Comparison of ENCODE assay signal across 8 mouse cellular contexts in the genomic region with DNA sequence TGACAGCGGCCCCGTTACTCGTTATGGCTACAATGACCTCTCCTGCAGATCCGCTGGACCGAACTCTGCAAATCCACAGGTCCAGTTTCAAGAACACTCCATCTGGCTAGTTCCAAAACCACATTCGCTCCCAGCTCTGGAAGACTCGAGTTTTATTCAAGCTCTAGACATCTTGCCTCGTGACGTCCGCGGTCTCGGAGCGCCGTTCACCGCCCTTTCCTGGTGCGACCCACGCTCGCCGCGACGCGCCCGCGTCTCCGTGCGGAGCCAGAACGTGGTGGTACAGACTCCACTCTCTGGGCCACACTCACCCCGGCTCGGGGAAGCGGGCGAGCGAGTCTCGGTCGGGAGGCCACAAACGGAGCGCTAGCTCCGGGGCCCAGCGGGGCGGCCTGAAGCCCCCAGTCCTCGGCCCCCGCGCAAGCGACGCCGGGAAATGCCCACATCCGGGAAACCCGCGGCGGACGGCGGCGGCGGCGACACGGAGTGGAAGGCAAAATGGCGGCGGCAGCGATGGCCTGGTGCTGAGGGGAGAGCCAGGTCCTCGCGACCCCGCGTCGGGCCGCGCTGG. TPM values are rescaled to one million over a fixed set of nuclear protein-coding genes. Genes with fewer than 3 reads are reported as not detected.
DNase-seq lines count a peak whose midpoint lies in the region; ATAC-seq lines count a peak whose summit lies in the region.

Gene Pcmt1 (minus strand): TSS at position 406 of the 571 bp plus-strand sequence.
Gene Lats1 (plus strand): TSS at position 484 of the 571 bp plus-strand sequence.

- H3K9ac ChIP-seq in embryonic facial prominence, embryonic 11.5 days (replicated peaks; ENCODE audit: low read length): peak within 1 kb of the TSS; percentile 99
- peak within 1 kb of the TSS; percentile 99 for H3K9ac ChIP-seq in midbrain, embryonic 11.5 days (ENCODE audit: low read length)

- intact Hi-C loops in left cerebral cortex, postnatal 4 days (cut with DNase I): no loop called here

- H3K9me3 ChIP-seq in embryonic facial prominence, embryonic 11.5 days (replicated peaks; ENCODE audit: control insufficient read depth, low read length): no peaks in the 10 kb centered on the region
- no peaks in the 10 kb centered on the region for H3K9me3 ChIP-seq in midbrain, embryonic 11.5 days (ENCODE audit: control insufficient read depth, low read length)

- H3K4me3 ChIP-seq in embryonic facial prominence, embryonic 11.5 days (ENCODE audit: low read depth, low read length): peak within 1 kb of the TSS; percentile 90
- H3K4me3 ChIP-seq in midbrain, embryonic 11.5 days (ENCODE audit: low read depth, low read length): peak within 1 kb of the TSS; percentile 98

- peak; percentile 87 for ATAC-seq in embryonic facial prominence, embryonic 11.5 days (replicated peaks; ENCODE audit: insufficient number of reproducible peaks, low FRiP score, low TSS enrichment, low read depth)
- peak; percentile 78 for ATAC-seq in granulocyte monocyte progenitor cell, adult 5-6 weeks (replicated peaks; ENCODE audit: poor library complexity, severe bottlenecking)
- peak; percentile 94 for ATAC-seq in midbrain, embryonic 11.5 days (ENCODE audit: low FRiP score)

- H3K27ac ChIP-seq in embryonic facial prominence, embryonic 11.5 days (replicated peaks; ENCODE audit: low read depth, low read length): peak within 1 kb of the TSS; percentile 97
- peak within 1 kb of the TSS; percentile 89 for H3K27ac ChIP-seq in midbrain, embryonic 11.5 days (ENCODE audit: low read depth, low read length)

- peaks cover 2% of the 10 kb centered on the region; the same call in 1 of the 2 replicates for H3K4me1 ChIP-seq in embryonic facial prominence, embryonic 11.5 days (ENCODE audit: control insufficient read depth, insufficient read depth, low read length)
- H3K4me1 ChIP-seq in midbrain, embryonic 11.5 days (ENCODE audit: control insufficient read depth, insufficient read depth, low read length): peaks cover 20% of the 10 kb centered on the region

- no peaks in the 10 kb centered on the region for H3K27me3 ChIP-seq in embryonic facial prominence, embryonic 11.5 days (ENCODE audit: control insufficient read depth, insufficient read depth, low read length)
- H3K27me3 ChIP-seq in midbrain, embryonic 11.5 days (ENCODE audit: control insufficient read depth, insufficient read depth, low read length): no peaks in the 10 kb centered on the region

- peak within 1 kb of the TSS; percentile 81 for H3K4me2 ChIP-seq in embryonic facial prominence, embryonic 11.5 days (ENCODE audit: low read depth, low read length)
- peak within 1 kb of the TSS; percentile 70 for H3K4me2 ChIP-seq in midbrain, embryonic 11.5 days

- H3K36me3 ChIP-seq in embryonic facial prominence, embryonic 11.5 days (replicated peaks; ENCODE audit: control insufficient read depth, insufficient read depth, low read depth, low read length): peaks cover 6% of the 10 kb centered on the region
- peaks cover 16% of the 10 kb centered on the region for H3K36me3 ChIP-seq in midbrain, embryonic 11.5 days (ENCODE audit: control insufficient read depth, insufficient read depth, low read length)

- DNase-seq in adrenal gland, postnatal 25 days: peak; percentile 92
- DNase-seq in embryonic facial prominence, embryonic 11.5 days (ENCODE audit: low spot score): peak; percentile 87
- DNase-seq in kidney, adult 11 months: peak; percentile 74
- DNase-seq in left cerebral cortex, postnatal 4 days: peak; percentile 90
- DNase-seq in midbrain, embryonic 11.5 days (ENCODE audit: low spot score, missing footprints): peak; percentile 97
- peak; percentile 91 for DNase-seq in right cerebral cortex, postnatal 4 days
- peak; percentile 88 for DNase-seq in yolk sac, embryonic 10.5 days (ENCODE audit: low spot score)

- WGBS in embryonic facial prominence, embryonic 11.5 days: under 1% methylated on average over 57 of the region's 65 CpGs
- under 1% methylated on average over 64 of the region's 65 CpGs for WGBS in midbrain, embryonic 11.5 days

RNA-seq across cellular contexts. Expression of gene Pcmt1, which starts in this region (rescaled TPM):
- total RNA-seq in adrenal gland, postnatal 25 days (2021): 66.2 and 75.9 TPM in 2 replicates
- polyA plus RNA-seq in embryonic facial prominence, embryonic 11.5 days (2014; fragmentation: Nextera tagmentation; extraction: Ambion mirVana): 131 and 139 TPM in 2 replicates
- 46.8 and 64.6 TPM in 2 replicates for total RNA-seq in granulocyte monocyte progenitor cell, adult 5-6 weeks (2014; fragmentation: Nextera tagmentation)
- total RNA-seq in granulocyte monocyte progenitor cell, adult 5-6 weeks (2017): 68.1 and 81.7 TPM in 2 replicates
- total RNA-seq in left cerebral cortex, postnatal 4 days (2021): 10 to 100 TPM; 92.1 to 99.3 TPM
- 154 and 159 TPM in 2 replicates for polyA plus RNA-seq in midbrain, embryonic 11.5 days (2014; fragmentation: Nextera tagmentation; extraction: Ambion mirVana)

RNA-seq across cellular contexts. Expression of gene Lats1, which starts in this region (rescaled TPM):
- total RNA-seq in adrenal gland, postnatal 25 days (2021): 57.5 and 59.5 TPM in 2 replicates
- 9.6 and 11.4 TPM in 2 replicates for polyA plus RNA-seq in embryonic facial prominence, embryonic 11.5 days (2014; fragmentation: Nextera tagmentation; extraction: Ambion mirVana)
- 23.1 and 29.9 TPM in 2 replicates for total RNA-seq in granulocyte monocyte progenitor cell, adult 5-6 weeks (2014; fragmentation: Nextera tagmentation)
- 12.4 and 16.2 TPM in 2 replicates for total RNA-seq in granulocyte monocyte progenitor cell, adult 5-6 weeks (2017)
- 10 to 100 TPM; 66.7 to 67.4 TPM for total RNA-seq in left cerebral cortex, postnatal 4 days (2021)
- 14.4 and 15.4 TPM in 2 replicates for polyA plus RNA-seq in midbrain, embryonic 11.5 days (2014; fragmentation: Nextera tagmentation; extraction: Ambion mirVana)

Comparison
In these comparisons a context has a peak if more than half of its experiments do, and no peak if none do; other contexts are left out.
1. Peak in every context shown above with its lines: DNase-seq, ATAC-seq, H3K4me3 ChIP-seq and H3K27ac ChIP-seq.